Mouse (Mus musculus) limb, embryonic 15.5 days (tissue): Measurements from ENCODE around the gene Zfp260. TPM values are rescaled to one million over a fixed set of nuclear protein-coding genes. Genes with fewer than 3 reads are reported as not detected.

ENCODE experiments used
- ATAC-seq: fragments of 200-750 bp; cut with Nextera tagmentation; 2 replicates; pipeline ENCODE4 v1.8.0; 2017; ENCODE audit warnings: low read depth, moderate TSS enrichment; ENCODE audit not compliant: insufficient number of reproducible peaks, low FRiP score, low TSS enrichment
- H3K27ac ChIP-seq: fragments of 300-500 bp; sonication (generic); 2 replicates; pipeline ENCODE4 v1.5.1; 2015; ENCODE audit warnings: moderate library complexity, mild to moderate bottlenecking, inconsistent platforms
- H3K27me3 ChIP-seq: fragments of 300-500 bp; sonication (generic); 2 replicates; pipeline ENCODE4 v1.6.1; 2015; ENCODE audit warnings: inconsistent platforms
- H3K36me3 ChIP-seq: fragments of 300-500 bp; sonication (generic); 2 replicates; pipeline ENCODE4 v1.6.1; 2015; ENCODE audit warnings: inconsistent platforms
- H3K4me1 ChIP-seq: fragments of 300-500 bp; sonication (generic); 2 replicates; pipeline ENCODE4 v1.6.1; 2015; ENCODE audit warnings: inconsistent platforms
- H3K4me2 ChIP-seq: fragments of 300-500 bp; sonication (generic); 2 replicates; pipeline ENCODE4 v1.6.1; 2015; ENCODE audit warnings: mild to moderate bottlenecking, inconsistent platforms
- H3K4me3 ChIP-seq: fragments of 300-500 bp; sonication (generic); 2 replicates; pipeline ENCODE4 v1.5.1; 2015; ENCODE audit warnings: mild to moderate bottlenecking, inconsistent platforms
- H3K9ac ChIP-seq: fragments of 300-500 bp; sonication (generic); 2 replicates; pipeline ENCODE4 v1.6.1; 2015; ENCODE audit warnings: inconsistent platforms
- H3K9me3 ChIP-seq: fragments of 300-500 bp; sonication (generic); 2 replicates; pipeline ENCODE4 v1.6.1; 2016; ENCODE audit warnings: inconsistent platforms
- WGBS: fragments of 180-500 bp; shearing (Covaris S2); methylation state at CpG from one replicate; pipeline ENCODE4 v1.1.7; 2015; 5-methylcytosine and 5-hydroxymethylcytosine counted together
- microRNA-seq: library from miRNA; unstranded; fragments of <30 nt; microRNA quantifications from one replicate; pipeline ENCODE4, GENCODE M21; 2016
- polyA plus RNA-seq: library from polyadenylated mRNA; unstranded; fragments of >200 nt; fragmentation: Nextera tagmentation; extraction: Ambion mirVana; gene quantifications from 2 replicates; pipeline ENCODE4 v1.2.1, GENCODE M21; 2015

Gene Zfp260
- polyA plus RNA-seq, 1 experiment from 2014 or later = 137 TPM

DNA sequence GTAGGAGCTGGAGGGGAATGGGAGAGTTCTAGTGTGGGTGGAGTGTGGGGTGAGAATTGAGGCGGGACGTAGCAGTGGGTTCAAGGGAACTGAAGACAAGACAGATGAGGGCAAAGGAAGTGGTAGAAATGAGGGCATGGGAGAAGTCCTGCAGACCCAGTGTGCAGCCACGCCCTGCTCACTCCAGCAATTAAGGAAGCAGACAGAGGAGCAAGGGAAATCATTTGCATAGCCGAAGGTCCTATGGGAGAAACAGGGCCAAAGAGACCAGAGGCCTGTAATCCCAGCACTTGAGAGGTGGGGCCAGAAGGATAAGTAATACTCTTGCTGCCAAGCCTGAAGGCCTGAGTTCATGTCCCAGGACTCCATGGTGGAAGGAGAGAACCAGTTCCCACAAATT lies 37.8 kb downstream of the Zfp260 start:
- 87% methylated on average over 4 of the region's 4 CpGs for WGBS
- H3K4me2 ChIP-seq = no peak overlapping the region
- H3K9me3 ChIP-seq = no peaks in the 10 kb centered on the region
- H3K27ac ChIP-seq = no peak overlapping the region
- H3K4me3 ChIP-seq = no peak overlapping the region
- no peaks in the 10 kb centered on the region for H3K27me3 ChIP-seq
- no peaks in the 10 kb centered on the region for H3K4me1 ChIP-seq
- peaks cover 88% of the 10 kb centered on the region for H3K36me3 ChIP-seq
- H3K9ac ChIP-seq = no peak overlapping the region
- ATAC-seq = no peak

DNA sequence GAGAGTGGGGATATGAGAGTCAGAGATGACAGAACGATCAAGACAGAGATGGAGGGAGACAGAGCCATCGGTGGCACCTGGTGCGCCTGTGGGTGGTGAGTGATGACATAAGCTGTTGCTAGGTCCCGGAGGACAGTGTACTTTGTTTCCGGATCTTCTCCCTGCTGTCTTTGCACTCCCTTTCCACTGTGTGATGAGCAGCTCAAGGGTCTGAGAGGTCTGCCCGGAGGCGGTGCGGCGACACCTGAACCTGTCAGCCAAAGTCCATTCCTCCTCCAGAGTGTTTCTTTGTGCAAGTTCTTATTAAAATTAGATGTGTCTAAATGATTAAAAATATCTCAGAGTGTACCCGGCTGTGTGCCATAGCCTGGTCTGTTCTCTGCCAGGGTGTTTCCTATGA lies 42.2 kb downstream of the Zfp260 start:
- no peak overlapping the region for H3K9ac ChIP-seq
- 92% methylated on average over 10 of the region's 10 CpGs for WGBS
- no peak overlapping the region for H3K27ac ChIP-seq
- no peak overlapping the region for H3K4me2 ChIP-seq
- peaks cover 76% of the 10 kb centered on the region for H3K36me3 ChIP-seq
- no peak overlapping the region for H3K4me3 ChIP-seq
- H3K4me1 ChIP-seq = no peaks in the 10 kb centered on the region
- no peak for ATAC-seq
- no peaks in the 10 kb centered on the region for H3K9me3 ChIP-seq
- no peaks in the 10 kb centered on the region for H3K27me3 ChIP-seq

DNA sequence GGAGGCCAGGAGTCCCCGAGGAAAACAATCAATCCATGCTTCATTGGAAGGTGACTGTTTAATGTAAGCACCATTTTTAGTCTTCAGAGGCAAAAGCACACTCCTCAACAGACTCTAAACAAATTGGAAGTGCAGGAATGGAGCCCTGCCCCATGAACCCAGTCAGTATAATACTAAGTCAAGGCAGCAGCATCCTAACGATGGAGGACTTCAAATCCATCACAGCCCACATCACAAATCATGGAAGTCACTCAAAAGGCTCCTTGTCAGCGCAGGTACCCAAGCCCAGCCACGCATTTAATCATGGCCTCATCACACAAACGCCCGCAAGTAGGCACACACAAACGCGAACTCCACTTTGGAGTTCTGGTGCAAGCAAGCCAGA lies 48.6 kb downstream of the Zfp260 start:
- 13% methylated on average over 8 of the region's 8 CpGs for WGBS

DNA sequence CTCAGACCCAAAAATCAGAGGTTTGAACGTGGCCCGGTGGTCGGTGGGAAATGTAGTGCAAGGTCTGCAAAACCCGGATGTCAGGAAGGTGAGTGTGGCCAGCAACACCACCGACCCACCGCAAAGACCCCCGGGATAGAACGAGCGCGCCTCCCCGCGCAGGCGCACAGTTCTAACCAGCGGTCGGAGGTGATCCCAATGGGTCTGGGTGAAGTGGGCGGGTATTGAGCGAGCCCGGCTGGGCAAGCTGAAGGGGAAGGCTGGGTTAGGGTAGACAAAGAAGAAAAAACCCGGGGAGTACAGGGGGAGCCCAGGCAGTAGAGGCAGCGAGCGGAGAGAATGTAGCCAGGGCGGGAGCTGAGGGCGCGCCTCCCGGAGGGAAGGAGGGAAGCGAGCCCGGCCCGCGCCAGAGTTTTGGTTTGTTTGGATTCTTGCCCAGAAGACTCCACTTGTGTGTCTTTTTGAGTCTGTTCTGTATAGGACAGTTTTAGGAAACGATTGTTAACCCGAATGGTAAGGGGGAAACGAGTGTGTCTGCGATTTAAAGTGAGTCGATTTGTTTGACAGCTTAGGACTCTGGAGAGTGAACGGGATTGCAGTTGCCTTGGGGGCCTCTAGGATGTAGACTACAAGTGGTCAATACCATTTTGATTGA lies 49.1 kb downstream of the Zfp260 start:
- WGBS = 2% methylated on average over 35 of the region's 35 CpGs
- Histone ChIP-seq H3K27ac (peak overlapping the region; percentile 92), H3K4me3 (peak overlapping the region; percentile 60), H3K36me3 (peaks cover 37% of the 10 kb centered on the region), H3K9ac (peak overlapping the region; percentile 56), H3K4me1 (0 out of 2 replicates have a peak, but pooled peaks cover 4% of the 10 kb centered on the region), H3K27me3 (no peaks in the 10 kb centered on the region), H3K4me2 (peak overlapping the region; percentile 67), H3K9me3 (peaks cover 11% of the 10 kb centered on the region; the same call in 1 of the 2 replicates)
- peak; percentile 91 for ATAC-seq

More for the DNA sequence above, 48.6 kb downstream of the Zfp260 start:
- peaks cover 37% of the 10 kb centered on the region for H3K36me3 ChIP-seq
- peak overlapping the region; percentile 60 for H3K4me3 ChIP-seq
- no peaks in the 10 kb centered on the region for H3K27me3 ChIP-seq
- 0 out of 2 replicates have a peak, but pooled peaks cover 8% of the 10 kb centered on the region for H3K9me3 ChIP-seq
- peak overlapping the region; percentile 92 for H3K27ac ChIP-seq
- no peak for ATAC-seq
- H3K4me2 ChIP-seq = peak overlapping the region; percentile 67
- H3K4me1 ChIP-seq = 0 out of 2 replicates have a peak, but pooled peaks cover 4% of the 10 kb centered on the region
- H3K9ac ChIP-seq = peak overlapping the region; percentile 56

DNA sequence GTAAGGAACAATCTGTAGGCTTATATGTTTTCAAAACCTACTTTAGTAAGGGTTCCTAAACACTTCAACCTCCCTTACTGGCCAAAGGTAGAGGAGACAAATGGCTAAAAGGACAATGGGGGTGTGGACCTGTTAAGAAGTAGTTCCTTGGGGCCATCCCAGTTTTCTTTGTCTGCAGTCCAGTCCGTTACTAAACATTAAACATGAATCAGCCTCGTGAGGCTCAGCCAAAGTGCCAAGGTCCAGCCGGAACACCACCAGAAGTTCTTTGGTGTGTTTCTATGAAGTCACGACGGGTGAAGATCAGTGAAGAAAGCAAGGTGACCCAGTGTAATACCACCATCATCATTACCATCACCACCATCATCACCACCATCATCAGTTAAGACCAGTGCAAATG lies 52.4 kb downstream of the Zfp260 start:
- Histone ChIP-seq H3K9ac (no peak overlapping the region), H3K4me1 (0 out of 2 replicates have a peak, but pooled peaks cover 4% of the 10 kb centered on the region), H3K4me2 (no peak overlapping the region), H3K9me3 (peaks cover 36% of the 10 kb centered on the region), H3K27ac (no peak overlapping the region), H3K4me3 (no peak overlapping the region), H3K36me3 (peaks cover 51% of the 10 kb centered on the region), H3K27me3 (no peaks in the 10 kb centered on the region)
- no peak for ATAC-seq
- WGBS = 96% methylated on average over 5 of the region's 5 CpGs

DNA sequence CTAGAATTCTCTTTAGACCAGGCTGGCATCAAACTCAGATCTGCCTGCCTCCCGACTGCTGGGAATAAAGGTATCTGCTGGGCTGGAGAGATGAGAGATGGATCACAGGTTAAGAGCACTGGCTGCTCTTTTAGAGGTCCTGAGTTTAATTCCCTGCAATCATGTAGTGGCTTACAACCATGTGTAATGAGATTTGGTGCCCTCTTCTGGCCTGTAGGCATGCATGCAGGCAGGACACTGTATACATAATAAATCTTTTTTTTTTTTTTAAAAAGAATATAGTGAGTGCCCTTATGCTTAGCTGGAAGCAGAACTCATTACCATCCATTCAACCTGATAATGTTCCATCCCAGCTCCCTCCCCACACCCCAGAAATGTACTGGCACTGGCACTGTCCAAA lies 59.5 kb downstream of the Zfp260 start:
- no peak overlapping the region for H3K4me3 ChIP-seq
- WGBS = 100% methylated on average over 1 of the region's 1 CpGs
- no peak overlapping the region for H3K27ac ChIP-seq
- peaks cover 80% of the 10 kb centered on the region for H3K36me3 ChIP-seq
- no peaks in the 10 kb centered on the region for H3K4me1 ChIP-seq
- no peaks in the 10 kb centered on the region for H3K27me3 ChIP-seq
- no peak for ATAC-seq
- H3K9ac ChIP-seq = no peak overlapping the region
- peaks cover 69% of the 10 kb centered on the region for H3K9me3 ChIP-seq
- no peak overlapping the region for H3K4me2 ChIP-seq

DNA sequence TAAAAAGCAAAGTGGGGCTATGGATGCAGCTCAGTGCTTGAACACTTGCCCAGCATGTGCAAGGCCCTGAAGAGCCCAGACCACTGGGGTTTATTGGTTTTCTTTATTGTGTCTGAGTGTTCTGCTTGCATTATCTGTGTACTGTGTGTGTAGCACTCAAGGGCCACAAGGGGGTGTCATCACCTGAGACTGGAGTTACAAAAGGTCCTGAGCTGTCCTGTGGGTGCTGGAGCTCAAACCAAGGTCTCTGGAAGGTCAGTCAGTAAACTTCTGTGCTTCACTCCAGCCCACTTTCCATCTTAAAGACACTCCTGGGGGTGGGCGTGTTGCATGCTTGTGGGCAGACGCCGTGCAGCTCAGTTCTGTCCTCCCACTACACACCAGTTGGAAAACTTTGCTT lies 60.9 kb downstream of the Zfp260 start:
- ATAC-seq = no peak
- Histone ChIP-seq H3K4me1 (no peaks in the 10 kb centered on the region), H3K4me2 (no peak overlapping the region), H3K27ac (no peak overlapping the region), H3K9ac (no peak overlapping the region), H3K27me3 (no peaks in the 10 kb centered on the region), H3K4me3 (no peak overlapping the region), H3K36me3 (peaks cover 79% of the 10 kb centered on the region), H3K9me3 (peaks cover 68% of the 10 kb centered on the region)
- 92% methylated on average over 3 of the region's 3 CpGs for WGBS

Small RNAs within 50 kb of the gene (microRNA-seq; reads per million reads assigned to microRNA genes)
- not detected for gene Gm23368

Other genes with a start within 250 kb of the Zfp260 start
- 4.8 and 5.6 TPM in 2 replicates for gene Zfp940, start 241.1 kb upstream of the Zfp260 start, polyA plus RNA-seq
- gene Zfp420, start 234.8 kb upstream of the Zfp260 start, polyA plus RNA-seq = 6.7 and 7.6 TPM in 2 replicates
- 12.4 and 12.7 TPM in 2 replicates for gene Zfp27, start 188.2 kb upstream of the Zfp260 start, polyA plus RNA-seq
- 5.9 and 7.0 TPM in 2 replicates for gene Zfp383, start 186.6 kb upstream of the Zfp260 start, polyA plus RNA-seq
- gene Zfp74, start 140.7 kb upstream of the Zfp260 start, polyA plus RNA-seq = 11.5 and 11.6 TPM in 2 replicates
- 17.9 and 27.5 TPM in 2 replicates for gene Zfp568, start 110.8 kb upstream of the Zfp260 start, polyA plus RNA-seq
- gene Zfp14, start 43.4 kb upstream of the Zfp260 start, polyA plus RNA-seq = 5.7 and 6.1 TPM in 2 replicates
- gene Zfp82, start 21.9 kb upstream of the Zfp260 start, polyA plus RNA-seq = 8.2 and 8.3 TPM in 2 replicates
- 1.1 and 2.3 TPM in 2 replicates for gene Gm26920, start 4.4 kb upstream of the Zfp260 start, polyA plus RNA-seq
- gene Zfp566, start 4.2 kb upstream of the Zfp260 start, polyA plus RNA-seq = 9.5 and 12.7 TPM in 2 replicates
- gene Zfp382, start 27.2 kb downstream of the Zfp260 start, polyA plus RNA-seq = 13.2 and 13.8 TPM in 2 replicates
- gene Zfp146, start 75.0 kb downstream of the Zfp260 start, polyA plus RNA-seq = 17.4 and 18.7 TPM in 2 replicates
- gene Cox7a1, start 89.4 kb downstream of the Zfp260 start, polyA plus RNA-seq = 3.4 and 10.1 TPM in 2 replicates
- 102 and 117 TPM in 2 replicates for gene Capns1, start 104.0 kb downstream of the Zfp260 start, polyA plus RNA-seq
- 140 and 149 TPM in 2 replicates for gene Polr2i, start 137.2 kb downstream of the Zfp260 start, polyA plus RNA-seq
- gene Tbcb, start 137.5 kb downstream of the Zfp260 start, polyA plus RNA-seq = 175 and 188 TPM in 2 replicates
- gene Ovol3, start 140.9 kb downstream of the Zfp260 start, polyA plus RNA-seq = 0.22 and 0.42 TPM in 2 replicates
- 0.26 and 0.78 TPM in 2 replicates for gene Thap8, start 185.3 kb downstream of the Zfp260 start, polyA plus RNA-seq
- 6.0 and 6.2 TPM in 2 replicates for gene Wdr62, start 185.6 kb downstream of the Zfp260 start, polyA plus RNA-seq
- 33.2 and 35.2 TPM in 2 replicates for gene Clip3, start 197.0 kb downstream of the Zfp260 start, polyA plus RNA-seq
- 80.8 and 82.0 TPM in 2 replicates for gene Alkbh6, start 213.9 kb downstream of the Zfp260 start, polyA plus RNA-seq
- 37.1 and 42.8 TPM in 2 replicates for gene Syne4, start 220.0 kb downstream of the Zfp260 start, polyA plus RNA-seq
- gene E130208F15Rik, start 227.0 kb downstream of the Zfp260 start, polyA plus RNA-seq = 3.4 TPM in 1 of 2 replicates, not detected in the other
- 13.7 and 18.8 TPM in 2 replicates for gene Sdhaf1, start 229.1 kb downstream of the Zfp260 start, polyA plus RNA-seq